Mouse (Mus musculus): ENCODE data around the gene Chchd1.
A peak's percentile ranks its signal among the peaks of the same experiment; 100 is the strongest.

The Chchd1 gene

DNA sequence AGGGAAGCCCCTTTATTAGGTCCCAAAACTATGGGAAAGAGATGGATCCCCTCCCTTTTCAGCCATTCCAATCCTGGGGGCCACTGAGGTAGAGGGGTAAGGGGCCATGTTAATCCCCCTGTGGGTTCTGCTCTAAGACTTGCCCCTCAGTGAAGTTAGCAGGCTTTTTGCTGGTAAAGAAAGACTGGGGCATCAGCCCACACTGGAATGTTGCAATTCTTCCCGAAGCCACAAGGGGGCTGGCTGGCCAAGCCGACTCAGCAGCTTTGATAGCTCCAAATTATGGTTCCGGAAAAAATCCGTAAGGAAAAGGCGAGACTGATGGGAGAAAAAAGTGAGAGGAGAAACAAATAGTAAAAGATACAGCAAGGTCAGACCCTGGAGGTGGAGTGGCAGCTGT, 21.2 kb downstream of the Chchd1 start:
- peak; percentile 40 for DNase-seq (ENCODE audit: low read depth, low spot score)

DNA sequence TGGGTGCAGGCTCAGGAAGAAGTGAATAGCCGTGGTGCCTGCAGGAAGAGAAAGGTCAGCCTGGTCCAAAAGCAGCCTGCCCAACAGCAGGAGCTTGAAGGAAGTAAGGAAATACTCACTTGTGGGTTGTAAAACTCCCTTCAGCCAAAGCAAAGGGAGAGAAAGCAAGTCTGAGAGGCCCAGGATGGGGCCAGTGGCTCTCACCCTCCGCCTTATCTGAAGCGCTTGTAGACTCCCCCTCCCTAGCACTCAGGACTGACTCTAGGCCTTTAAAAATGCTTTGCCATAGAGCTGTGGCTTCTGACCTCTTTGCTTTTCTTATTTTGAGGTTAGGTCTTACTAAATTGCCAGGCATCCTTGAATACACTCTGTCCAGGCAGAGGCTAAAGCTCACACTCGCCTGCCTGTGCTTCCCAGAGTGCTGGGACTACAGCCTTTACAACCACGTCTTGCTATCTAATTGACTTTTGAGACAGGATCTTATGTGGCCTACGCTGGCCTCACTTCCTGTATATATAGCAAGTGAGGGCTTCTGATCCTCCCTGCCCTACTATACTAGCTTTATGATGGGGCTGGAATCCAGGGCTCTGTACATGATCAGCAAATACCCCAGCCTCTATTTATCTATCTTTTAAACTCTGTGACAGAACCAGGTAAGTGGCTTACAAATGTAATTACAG, 23.0 kb downstream of the Chchd1 start:
- DNase-seq (ENCODE audit: low read depth, low spot score): no peak

DNA sequence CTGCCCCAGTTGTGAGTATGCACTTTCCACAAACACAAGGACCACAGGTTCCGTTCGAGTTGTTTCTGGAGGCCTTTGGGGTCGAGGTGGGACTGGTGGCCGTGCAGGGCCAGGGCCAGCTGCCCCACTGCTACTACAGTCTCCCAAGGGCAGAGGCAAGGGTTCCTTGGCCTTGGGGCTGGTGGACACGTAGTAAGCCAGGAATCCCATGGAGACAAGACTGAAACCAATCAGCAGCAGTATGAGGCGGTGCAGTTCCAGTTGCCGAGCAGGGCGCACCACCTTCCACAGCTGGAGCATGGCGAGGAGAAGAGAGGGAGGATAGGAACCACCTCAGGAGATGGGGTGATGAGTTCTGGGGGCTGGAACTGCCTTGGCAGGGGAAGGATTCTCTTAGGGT, 27.1 kb downstream of the Chchd1 start:
- DNase-seq (ENCODE audit: low read depth, low spot score): no peak

DNA sequence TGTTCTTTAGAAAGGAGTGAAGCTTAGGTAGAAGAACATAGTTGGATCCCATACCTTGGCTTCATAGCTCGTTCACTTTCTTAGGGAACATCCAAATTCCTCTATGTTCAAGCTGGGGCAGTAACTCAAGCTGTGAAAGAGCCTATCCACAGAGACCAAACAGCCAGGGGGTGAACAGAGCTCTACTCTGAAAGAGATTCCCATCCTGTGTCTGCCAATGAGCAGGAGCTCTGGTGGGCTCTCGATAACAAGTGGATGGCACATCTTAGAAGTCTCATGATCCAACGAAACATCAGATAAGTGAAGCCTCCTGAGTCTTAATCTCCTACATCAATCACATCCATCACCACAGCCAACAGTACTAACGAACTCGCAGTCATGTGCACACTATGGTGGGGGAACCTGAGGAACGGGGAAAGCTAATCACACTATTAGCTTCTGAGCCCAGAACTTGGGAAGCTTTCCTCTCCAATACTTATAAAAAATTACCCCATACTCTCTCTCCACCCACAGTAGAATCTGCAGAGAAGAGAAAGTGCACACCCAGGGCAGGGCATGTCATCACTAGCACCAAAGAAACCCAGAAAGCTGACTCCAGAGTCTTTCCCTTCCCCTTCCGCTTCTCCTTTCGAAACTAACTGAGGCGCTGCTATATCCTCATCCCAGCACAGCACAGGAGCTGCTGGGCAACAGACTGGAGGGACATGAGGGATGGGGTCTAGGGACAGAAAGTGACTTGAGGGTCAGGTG, 28.2 kb downstream of the Chchd1 start:
- DNase-seq (ENCODE audit: low read depth, low spot score): no peak

DNA sequence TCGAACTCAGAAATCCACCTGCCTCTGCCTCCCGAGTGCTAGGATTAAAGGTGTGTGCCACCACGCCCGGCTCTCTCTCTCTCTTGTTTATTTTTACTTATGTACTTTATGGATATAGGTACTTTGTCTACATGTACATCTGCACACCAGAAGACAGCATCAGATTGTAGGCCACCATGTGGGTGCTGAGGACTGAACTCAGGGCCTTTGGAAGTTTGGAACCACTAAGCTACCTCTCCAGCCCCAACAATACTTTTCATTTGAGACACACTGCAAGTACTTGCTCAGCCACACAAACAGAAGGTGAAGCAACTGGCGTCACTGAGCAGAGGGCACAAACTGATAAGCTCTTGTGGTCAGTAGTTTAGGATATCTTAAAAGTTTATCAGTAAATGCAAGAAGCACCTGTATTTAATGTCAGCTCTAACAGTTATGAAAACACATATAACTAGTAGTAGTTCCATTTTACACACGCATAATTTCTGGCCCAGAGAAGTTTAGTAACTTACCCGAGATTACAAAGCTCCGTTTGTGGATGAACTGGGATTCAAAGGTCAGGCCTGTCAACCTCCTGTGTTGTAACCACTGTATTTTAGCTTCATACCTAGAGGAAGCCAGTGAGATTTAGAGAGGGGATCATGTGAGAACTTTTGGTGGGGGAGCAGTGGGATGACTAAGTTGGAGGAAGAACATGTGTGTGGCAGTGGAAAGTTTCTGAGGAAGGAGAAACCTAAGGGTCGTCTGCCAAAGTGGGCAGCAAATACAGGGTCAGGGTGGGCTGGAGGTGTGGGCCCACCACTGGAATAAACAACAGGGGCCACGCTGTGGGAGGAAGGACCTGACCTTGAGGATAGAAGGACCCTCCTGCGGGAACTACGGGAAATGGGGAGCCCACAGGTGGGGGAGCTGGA, 30.5 kb downstream of the Chchd1 start:
- peak; percentile 55 for DNase-seq (ENCODE audit: low read depth, low spot score)

DNA sequence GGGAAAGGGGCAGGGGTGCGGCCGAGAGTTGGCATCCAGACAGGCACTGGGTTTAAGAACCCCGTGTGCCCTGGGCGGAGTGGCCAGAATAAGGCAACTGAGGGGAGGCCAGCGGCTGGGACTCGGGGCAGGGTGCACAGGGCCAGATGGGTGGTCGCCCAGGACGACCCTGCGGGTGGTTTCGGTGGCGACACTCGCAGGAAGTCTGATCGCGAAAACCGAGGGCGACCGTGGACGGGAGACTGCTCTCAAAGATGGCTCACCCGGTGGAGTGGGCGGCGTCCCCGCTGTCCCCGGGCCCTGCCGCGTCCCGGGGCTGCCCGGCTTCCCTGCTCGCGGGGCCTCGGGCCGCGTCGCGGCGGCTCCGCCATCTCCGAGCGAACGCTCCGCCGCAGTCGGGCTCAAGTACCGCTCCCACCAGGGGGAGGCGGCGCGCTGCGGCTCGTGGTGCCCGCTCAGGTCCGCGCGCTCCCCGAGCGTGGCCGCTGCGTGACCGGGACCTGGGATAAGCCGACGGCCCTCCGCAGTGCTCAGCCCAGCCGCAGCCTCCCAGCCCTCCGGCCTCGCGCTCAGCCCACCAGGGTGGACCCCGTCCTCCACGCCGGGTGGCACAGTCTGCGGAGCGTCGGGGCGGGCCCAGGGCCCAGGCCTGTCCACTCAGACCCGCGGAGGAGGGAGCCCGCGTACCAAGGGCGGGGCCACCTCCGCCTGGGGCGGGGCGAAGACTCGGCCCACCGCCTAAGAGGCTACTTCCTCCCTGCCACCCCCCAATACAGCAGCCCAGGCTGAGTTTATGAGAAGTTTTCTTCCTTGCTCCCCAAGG, 31.4 kb downstream of the Chchd1 start, which contains the start of gene Ndst2:
Gene Ndst2 (minus strand): TSS at position 611 of the 823 bp plus-strand sequence.
- DNase-seq (ENCODE audit: low read depth, low spot score): peak; percentile 85

DNA sequence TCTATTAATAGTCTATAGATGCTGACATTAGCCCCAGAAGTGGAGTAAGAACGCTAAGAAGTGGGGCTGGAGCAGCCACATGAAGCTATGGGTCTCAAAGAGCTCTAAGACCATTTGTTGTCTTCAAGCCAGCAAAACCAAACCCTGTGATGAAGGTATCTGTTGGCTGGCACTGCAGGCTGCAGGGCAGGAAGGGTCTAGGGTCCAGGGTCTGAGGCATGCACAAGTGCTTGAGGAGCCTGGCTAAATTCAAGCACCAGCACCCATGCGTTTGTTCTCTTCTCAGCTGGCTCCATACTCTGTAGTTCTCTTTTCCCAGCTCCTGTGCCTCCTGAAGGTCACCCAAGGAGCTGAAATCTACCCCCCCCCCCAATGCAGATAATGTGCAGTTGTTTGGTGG, 32.2 kb downstream of the Chchd1 start:
- DNase-seq (ENCODE audit: low read depth, low spot score): no peak

DNA sequence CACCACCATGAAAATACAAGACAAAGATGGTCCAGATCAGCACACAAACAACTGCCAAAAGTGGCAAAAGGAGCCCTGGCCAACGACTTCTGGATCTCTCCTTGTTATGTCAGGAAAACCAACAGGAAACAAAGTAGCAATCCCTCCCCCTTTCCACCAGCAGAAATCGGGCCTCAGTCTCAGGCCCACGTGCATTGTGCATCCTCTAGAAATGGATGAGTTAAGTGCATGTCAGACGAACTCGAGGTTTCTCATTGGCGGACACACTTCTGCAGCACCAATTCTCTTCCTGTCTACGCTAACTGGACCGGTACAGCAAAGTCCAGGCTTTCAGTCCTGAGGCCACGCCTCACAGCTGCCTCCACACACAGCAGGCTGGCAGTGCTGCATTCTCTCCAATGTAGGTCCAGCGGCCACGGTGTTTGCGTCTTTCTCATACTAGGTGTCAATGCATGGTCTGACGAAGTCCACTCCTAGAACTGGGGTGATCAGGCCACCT, 33.1 kb downstream of the Chchd1 start:
- DNase-seq (ENCODE audit: low read depth, low spot score): no peak

DNA sequence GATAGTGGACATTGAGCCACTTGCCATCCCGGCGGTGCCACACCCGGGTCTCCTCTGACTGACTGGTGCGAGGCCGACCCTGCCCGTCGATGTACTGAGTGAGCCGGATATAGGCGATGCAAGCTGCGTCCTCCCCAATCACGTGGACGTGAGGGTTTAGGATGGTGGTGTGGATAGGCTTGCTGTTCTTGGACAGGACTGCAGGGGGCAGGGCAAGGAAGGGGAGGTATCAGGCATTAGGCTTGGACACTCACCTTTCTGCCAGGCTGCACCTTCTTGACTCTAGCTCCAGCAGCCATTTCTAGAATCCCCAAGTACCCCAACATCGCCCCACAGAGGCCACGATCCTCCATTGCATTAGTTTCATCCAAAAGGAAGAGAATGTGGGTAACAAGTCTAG, 34.5 kb downstream of the Chchd1 start:
- peak; percentile 40 for DNase-seq (ENCODE audit: low read depth, low spot score)

DNA sequence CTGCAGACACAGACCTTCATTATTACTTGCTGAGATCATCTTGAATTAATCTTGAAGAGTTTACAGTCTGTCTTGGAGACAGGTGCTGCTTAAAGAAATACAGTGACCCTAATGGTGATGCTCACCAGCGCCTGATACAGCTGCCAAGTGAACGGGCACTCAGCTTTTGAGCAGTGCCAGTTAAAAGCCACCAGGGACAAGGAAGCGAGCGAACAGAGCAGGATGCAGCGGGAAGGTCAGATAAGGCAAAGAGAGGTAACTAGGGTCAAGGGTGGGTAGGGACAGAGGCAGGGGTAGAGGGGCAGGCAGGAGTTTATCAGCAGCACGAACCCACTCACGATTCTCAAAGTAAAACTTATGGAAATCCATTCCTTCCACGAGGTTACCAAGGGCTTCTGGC, 35.7 kb downstream of the Chchd1 start:
- no peak for DNase-seq (ENCODE audit: low read depth, low spot score)

DNA sequence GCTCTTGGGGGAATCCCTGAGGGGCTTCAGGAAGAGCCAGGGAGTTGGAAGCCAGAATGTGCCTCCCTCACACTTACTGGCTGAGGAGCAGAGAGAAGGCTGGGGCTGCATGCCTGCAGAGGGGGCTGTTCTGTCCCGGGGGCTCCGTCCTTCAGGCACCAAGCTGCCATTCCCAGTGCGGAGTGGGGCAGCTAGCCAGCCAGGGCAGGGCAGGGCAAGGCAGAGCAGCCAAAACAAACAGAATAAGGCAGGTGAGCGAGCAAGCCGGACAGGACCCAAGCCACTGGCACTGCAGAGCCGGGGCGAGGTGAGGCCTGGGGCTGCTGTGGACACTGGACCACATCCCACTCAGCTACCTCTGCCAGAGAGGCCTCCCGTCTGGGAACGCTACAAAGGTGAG, 38.5 kb downstream of the Chchd1 start:
- DNase-seq (ENCODE audit: low read depth, low spot score): no peak

DNA sequence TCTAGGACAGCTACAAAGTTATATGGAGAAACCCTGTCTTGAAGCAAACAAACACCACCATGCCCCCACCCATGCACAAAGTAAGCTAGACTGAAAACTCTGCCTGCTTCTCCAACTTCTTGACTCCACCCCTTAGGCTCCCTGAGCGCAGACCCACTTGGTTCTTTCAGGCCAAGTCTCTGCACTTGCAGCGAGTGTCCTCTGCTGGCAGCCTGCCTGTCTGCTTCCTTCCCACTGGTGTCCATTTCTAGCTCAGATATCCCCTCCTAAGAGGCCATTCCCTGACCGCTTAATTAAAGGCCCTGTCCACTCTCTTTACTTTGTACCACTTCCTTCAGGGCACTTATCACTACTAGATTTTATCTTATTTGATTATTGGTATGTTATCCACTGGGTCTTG, 40.8 kb downstream of the Chchd1 start:
- DNase-seq (ENCODE audit: low read depth, low spot score): no peak

DNA sequence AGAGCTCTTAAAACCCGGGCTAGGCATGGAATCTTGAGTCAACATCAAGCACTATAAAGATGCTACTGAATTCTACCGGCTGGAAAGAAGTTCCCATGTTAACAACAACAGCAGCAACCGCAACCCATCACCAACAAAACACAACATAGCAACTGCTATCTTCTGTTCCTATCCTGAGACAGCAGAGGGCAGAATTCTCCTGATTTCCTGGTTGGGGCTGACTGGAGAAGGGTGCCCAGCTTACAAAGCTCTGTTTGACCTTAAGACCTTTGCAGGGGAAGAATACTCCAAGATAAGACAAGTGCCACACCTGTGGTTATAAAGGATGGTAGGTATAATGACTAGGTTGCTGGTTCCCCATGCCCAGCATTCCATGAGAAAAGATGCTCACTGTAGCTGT, 44.1 kb downstream of the Chchd1 start:
- no peak for DNase-seq (ENCODE audit: low read depth, low spot score)

DNA sequence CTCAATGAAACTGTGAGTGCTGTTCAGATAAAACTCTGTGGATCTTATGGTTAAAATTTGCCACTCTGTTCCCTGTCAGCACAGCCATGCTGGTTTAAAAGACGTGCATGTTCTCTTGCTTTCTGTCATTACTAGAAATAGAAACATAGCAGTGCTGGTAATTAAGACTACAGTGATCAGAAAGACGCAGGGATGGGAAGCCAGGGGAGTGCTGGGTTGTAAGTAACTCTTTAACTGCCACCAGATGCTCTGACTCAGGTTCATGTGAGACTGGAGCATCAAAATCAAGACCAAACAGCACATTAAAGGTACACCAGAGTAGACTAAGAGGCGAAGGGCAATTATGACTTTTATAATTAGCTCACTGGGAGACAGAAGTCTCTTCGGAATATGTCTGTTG, 45.6 kb downstream of the Chchd1 start:
- DNase-seq (ENCODE audit: low read depth, low spot score): no peak

DNA sequence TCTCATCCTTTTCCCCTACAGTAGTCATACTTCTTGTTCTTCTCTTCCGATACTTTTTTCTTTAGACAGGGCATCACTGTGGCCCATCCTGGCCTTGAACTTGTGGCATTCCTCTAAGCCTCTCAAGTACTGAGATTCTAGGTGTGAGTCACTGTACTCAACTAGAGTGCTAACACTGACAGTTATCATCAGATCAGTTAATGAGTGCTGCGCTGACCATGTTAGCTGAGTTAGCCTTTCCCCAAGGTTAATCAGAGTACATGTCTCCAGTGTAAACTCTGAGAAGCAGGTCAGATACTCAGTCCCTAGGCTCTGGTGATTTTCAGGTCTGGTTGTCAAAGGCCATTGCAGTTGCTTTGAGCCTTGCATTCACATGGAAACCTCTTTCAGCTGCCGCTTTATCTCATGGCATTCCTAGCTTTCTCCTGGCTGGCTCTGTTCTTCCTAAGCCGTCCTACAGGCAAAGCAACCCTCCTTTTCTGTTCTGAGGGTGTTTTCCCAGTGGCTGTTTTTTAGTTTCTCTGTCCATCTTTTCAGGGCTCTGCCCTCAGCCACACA, 46.8 kb downstream of the Chchd1 start:
- no peak for DNase-seq (ENCODE audit: low read depth, low spot score)

DNA sequence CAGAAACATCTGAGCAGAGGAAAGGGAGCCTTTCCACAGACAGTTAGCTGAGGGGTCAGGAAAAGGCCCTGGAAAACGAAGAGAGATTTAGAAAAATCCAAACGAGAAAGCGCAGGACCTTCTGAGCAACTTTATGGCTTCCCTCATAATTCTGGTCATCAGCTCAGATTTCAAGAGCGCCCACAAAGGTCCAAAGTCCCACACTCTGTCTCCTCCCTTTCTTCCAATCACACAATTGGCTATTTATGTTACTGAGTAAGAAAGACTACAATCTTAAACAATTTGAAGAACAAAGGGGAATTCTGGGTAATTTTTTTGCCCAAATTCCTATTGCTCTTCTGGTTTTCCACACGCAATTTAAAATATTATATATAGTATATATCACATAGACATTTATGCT, 47.7 kb downstream of the Chchd1 start:
- DNase-seq (ENCODE audit: low read depth, low spot score): no peak

DNA sequence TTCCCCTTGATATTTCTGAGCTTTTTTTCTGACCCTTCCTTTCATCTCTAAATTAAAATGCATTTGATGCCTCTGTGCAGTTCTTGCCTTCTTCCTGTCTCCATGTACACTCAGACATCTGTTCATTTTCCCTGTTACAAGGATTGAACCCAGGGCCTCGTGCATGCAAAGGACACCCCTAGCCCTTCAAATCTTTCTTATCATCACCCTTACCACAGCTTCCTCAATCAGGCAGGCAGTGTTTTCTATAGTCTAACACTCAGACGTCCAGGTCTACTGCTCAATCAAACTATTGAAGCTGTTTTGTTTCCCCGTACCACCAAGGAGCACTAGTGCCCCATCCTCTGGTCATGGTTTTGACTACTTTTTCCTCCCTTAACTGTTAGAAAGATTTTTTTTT, 51.0 kb downstream of the Chchd1 start:
- DNase-seq (ENCODE audit: low read depth, low spot score): no peak

Data from c-Kit-negative CD71-positive TER-119-positive erythroid progenitor cells, embryonic 14.5 days (primary cell).